Mouse (Mus musculus) heart, embryonic 14.5 days (tissue): ENCODE measurements at regions not wholly inside any gene's neighbourhood (a gene's known extent, or its start where the extent isn't known, plus 50 kb on each side); places are given as distances from the start of the nearest gene placed in this dataset.

Source experiments
- ATAC-seq: fragments of 200-750 bp; cut with Nextera tagmentation; 2 replicates; pipeline ENCODE4 v1.8.0; 2017; ENCODE audit warnings: low read depth, moderate TSS enrichment; ENCODE audit not compliant: insufficient number of reproducible peaks, insufficient read depth, low FRiP score
- H3K27ac ChIP-seq, 2 experiments: fragments of 200-500 bp in 1 of 2; fragments of 300-500 bp in 1 of 2; sonication (generic) in 1 of 2; replicated peaks in 1 of 2; 2 replicates each; pipeline ENCODE4 v1.5.1; 2012 to 2014; ENCODE audit warnings: low read depth in 2 of 2, low read length in 2 of 2, control low read depth in 1 of 2, mild to moderate bottlenecking in 1 of 2, mixed read lengths in 1 of 2; ENCODE audit not compliant: control insufficient read depth in 1 of 2, insufficient read depth in 1 of 2
- H3K27me3 ChIP-seq: fragments of 300-500 bp; sonication (generic); 2 replicates; pipeline ENCODE4 v1.6.1; 2014; ENCODE audit warnings: mild to moderate bottlenecking, low read length, control low read depth; ENCODE audit not compliant: control insufficient read depth, insufficient read depth
- H3K36me3 ChIP-seq: fragments of 300-500 bp; sonication (generic); 2 replicates; pipeline ENCODE4 v1.6.1; 2014; ENCODE audit warnings: mild to moderate bottlenecking, control low read depth, low read length, mixed read lengths; ENCODE audit not compliant: control insufficient read depth, insufficient read depth
- H3K4me1 ChIP-seq, 2 experiments: fragments of 200-500 bp in 1 of 2; fragments of 300-500 bp in 1 of 2; sonication (generic) in 1 of 2; 2 replicates each; pipeline ENCODE4 v1.6.1; 2012 to 2014; ENCODE audit warnings: low read length in 2 of 2, control low read depth in 1 of 2, mixed read lengths in 1 of 2; ENCODE audit not compliant: control insufficient read depth in 2 of 2, insufficient read depth in 2 of 2
- H3K4me2 ChIP-seq: fragments of 300-500 bp; sonication (generic); 2 replicates; pipeline ENCODE4 v1.6.1; 2014; ENCODE audit warnings: mild to moderate bottlenecking, low read length
- H3K4me3 ChIP-seq, 2 experiments: fragments of 200-500 bp in 1 of 2; fragments of 300-500 bp in 1 of 2; sonication (generic) in 1 of 2; 2 replicates each; pipeline ENCODE4 v1.5.1; 2012 to 2014; ENCODE audit warnings: low read length in 2 of 2, mild to moderate bottlenecking in 2 of 2, control low read depth in 1 of 2, low read depth in 1 of 2, moderate library complexity in 1 of 2; ENCODE audit not compliant: control insufficient read depth in 1 of 2, insufficient read depth in 1 of 2
- H3K9ac ChIP-seq: fragments of 300-500 bp; sonication (generic); 2 replicates; pipeline ENCODE4 v1.6.1; 2014; ENCODE audit warnings: mild to moderate bottlenecking, low read length
- H3K9me3 ChIP-seq: fragments of 300-500 bp; sonication (generic); 2 replicates; pipeline ENCODE4 v1.6.1; 2016; ENCODE audit warnings: low read length, control low read depth; ENCODE audit not compliant: control insufficient read depth
- WGBS: fragments of 180-500 bp; shearing (Covaris S2); extraction: QIAGEN DNeasy Blood & Tissue Kit; methylation state at CpG from one replicate; pipeline ENCODE4 v1.1.7; 2014; 5-methylcytosine and 5-hydroxymethylcytosine counted together

- peak overlapping the region; percentile 46 to 94 for H3K27ac ChIP-seq
- no peaks in the 10 kb centered on the region for H3K27me3 ChIP-seq
- ATAC-seq = no peak
- no peak overlapping the region for H3K4me3 ChIP-seq
- H3K4me2 ChIP-seq = no peak overlapping the region
- peaks cover 60 to 80% of the 10 kb centered on the region in 2 experiments for H3K4me1 ChIP-seq
- 48% methylated on average over 14 of the region's 14 CpGs for WGBS
- no peaks in the 10 kb centered on the region for H3K36me3 ChIP-seq
- no peaks in the 10 kb centered on the region for H3K9me3 ChIP-seq
- H3K9ac ChIP-seq = peak overlapping the region; percentile 51; the same call in 1 of the 2 replicates
These were observed 69.3 kb upstream of the Irf2bp2 start for GRCm38 (mm10) chr8:126662797-126663784.

GRCm38 (mm10) chr8:126662151-126662550 is 68.4 kb upstream of the Irf2bp2 start:
- no peak overlapping the region for H3K9ac ChIP-seq
- 64% methylated on average over 5 of the region's 5 CpGs for WGBS
- peak overlapping the region in 1 of 2 experiments; percentile 94; a peak in 3 of 4 replicates for H3K27ac ChIP-seq
- peaks cover 51 to 71% of the 10 kb centered on the region in 2 experiments for H3K4me1 ChIP-seq
- H3K4me2 ChIP-seq = no peak overlapping the region
- ATAC-seq = no peak
- no peaks in the 10 kb centered on the region for H3K27me3 ChIP-seq
- no peaks in the 10 kb centered on the region for H3K36me3 ChIP-seq
- no peak overlapping the region for H3K4me3 ChIP-seq
- no peaks in the 10 kb centered on the region for H3K9me3 ChIP-seq

GRCm38 (mm10) chr8:126661511-126662142 is 67.8 kb upstream of the Irf2bp2 start:
- Histone ChIP-seq H3K4me1 (peaks cover 46 to 66% of the 10 kb centered on the region in 2 experiments), H3K27me3 (no peaks in the 10 kb centered on the region), H3K9ac (peak overlapping the region; percentile 71; the same call in 1 of the 2 replicates), H3K4me2 (peak overlapping the region; percentile 55; the same call in 1 of the 2 replicates), H3K9me3 (no peaks in the 10 kb centered on the region), H3K27ac (peak overlapping the region; percentile 94 to 95), H3K4me3 (no peak overlapping the region), H3K36me3 (no peaks in the 10 kb centered on the region)
- no peak for ATAC-seq
- 44% methylated on average over 14 of the region's 14 CpGs for WGBS

- peak overlapping the region; percentile 71 for H3K9ac ChIP-seq
- H3K9me3 ChIP-seq = no peaks in the 10 kb centered on the region
- peaks cover 44 to 64% of the 10 kb centered on the region in 2 experiments for H3K4me1 ChIP-seq
- WGBS = 12% methylated on average over 10 of the region's 12 CpGs
- no peak for ATAC-seq
- H3K27me3 ChIP-seq = no peaks in the 10 kb centered on the region
- H3K4me3 ChIP-seq = peak overlapping the region; percentile 12 to 15
- no peaks in the 10 kb centered on the region for H3K36me3 ChIP-seq
- peak overlapping the region; percentile 55 for H3K4me2 ChIP-seq
- peak overlapping the region; percentile 94 to 95 for H3K27ac ChIP-seq
These were observed 67.0 kb upstream of the Irf2bp2 start for GRCm38 (mm10) chr8:126660658-126661316.

GRCm38 (mm10) chr8:126659691-126660657 is 66.2 kb upstream of the Irf2bp2 start:
- ATAC-seq = 0 out of 2 replicates have a peak, but pooled peaks have one; percentile 42
- H3K9ac ChIP-seq = peak overlapping the region; percentile 71
- H3K4me3 ChIP-seq = peak overlapping the region; percentile 12 to 15; a peak in 3 of 4 replicates
- H3K4me1 ChIP-seq = peaks cover 37 to 56% of the 10 kb centered on the region in 2 experiments
- H3K36me3 ChIP-seq = no peaks in the 10 kb centered on the region
- no peaks in the 10 kb centered on the region for H3K27me3 ChIP-seq
- peak overlapping the region; percentile 94 to 95 for H3K27ac ChIP-seq
- WGBS = 34% methylated on average over 12 of the region's 12 CpGs
- peak overlapping the region; percentile 55 for H3K4me2 ChIP-seq
- no peaks in the 10 kb centered on the region for H3K9me3 ChIP-seq

GRCm38 (mm10) chr8:126657546-126657945 is 63.8 kb upstream of the Irf2bp2 start:
- no peak for ATAC-seq
- no peak overlapping the region for H3K9ac ChIP-seq
- no peaks in the 10 kb centered on the region for H3K9me3 ChIP-seq
- H3K4me3 ChIP-seq = no peak overlapping the region
- H3K4me2 ChIP-seq = no peak overlapping the region
- peaks cover 28 to 35% of the 10 kb centered on the region in 2 experiments for H3K4me1 ChIP-seq
- H3K27ac ChIP-seq = no peak overlapping the region
- no peaks in the 10 kb centered on the region for H3K36me3 ChIP-seq
- WGBS = 89% methylated on average over 6 of the region's 6 CpGs
- H3K27me3 ChIP-seq = no peaks in the 10 kb centered on the region
